Mouse (Mus musculus): ENCODE measurements around the gene Ptpra. TPM values are rescaled to one million over a fixed set of nuclear protein-coding genes. Genes with fewer than 3 reads are reported as not detected.

The Ptpra gene
- 71.9 and 73.9 TPM in 2 replicates for polyA plus RNA-seq (2015; fragmentation: Nextera tagmentation; extraction: Ambion mirVana)

- peak within 1 kb of the TSS; percentile 83 for H3K27ac ChIP-seq
- H3K27me3 ChIP-seq (replicated peaks): no peaks in the 10 kb centered on the region
- peak; percentile 99 for ATAC-seq
- H3K4me1 ChIP-seq (replicated peaks): peaks cover 14% of the 10 kb centered on the region
- WGBS: 0% methylated on average over 50 of the region's 50 CpGs
- H3K36me3 ChIP-seq: no peaks in the 10 kb centered on the region
- H3K4me3 ChIP-seq (replicated peaks): peak within 1 kb of the TSS; percentile 95
- peak within 1 kb of the TSS; percentile 88 for H3K9ac ChIP-seq
- no peaks in the 10 kb centered on the region for H3K9me3 ChIP-seq
- H3K4me2 ChIP-seq (replicated peaks): peak within 1 kb of the TSS; percentile 96
Measured at GRCm38 (mm10) chr2:130449794-130450433, at the start of gene Ptpra. Gene Ptpra (plus strand): TSS chr2:130450278.

DNA sequence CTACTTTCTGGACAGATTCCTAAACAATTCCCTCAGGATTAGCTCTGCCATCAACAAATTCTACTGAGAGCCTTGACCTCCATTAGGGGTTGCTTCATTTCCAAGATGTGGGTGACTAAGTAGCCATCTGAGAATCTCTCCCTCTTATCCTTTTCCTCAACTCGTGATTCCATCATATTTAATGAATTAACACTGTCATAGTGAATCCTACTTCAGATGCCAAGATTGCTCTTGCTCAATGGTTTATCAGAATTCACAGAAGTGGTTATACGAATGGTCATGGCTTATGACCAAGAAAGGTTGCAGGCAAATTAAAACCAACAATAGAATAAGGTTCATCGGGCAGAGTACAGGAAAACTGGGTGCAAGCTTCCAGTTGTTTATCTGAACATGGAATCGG lies 48.2 kb upstream of the Ptpra start:
- H3K4me2 ChIP-seq (replicated peaks): no peak overlapping the region
- H3K4me1 ChIP-seq (replicated peaks): peaks cover 14% of the 10 kb centered on the region; the same call in 1 of the 2 replicates
- WGBS: 77% methylated on average over 4 of the region's 4 CpGs
- H3K27ac ChIP-seq: no peak overlapping the region
- H3K36me3 ChIP-seq: no peaks in the 10 kb centered on the region
- no peak overlapping the region for H3K9ac ChIP-seq
- H3K4me3 ChIP-seq (replicated peaks): no peak overlapping the region
- no peak for ATAC-seq
- 0 out of 2 replicates have a peak, but pooled peaks cover 6% of the 10 kb centered on the region for H3K27me3 ChIP-seq (replicated peaks)
- no peaks in the 10 kb centered on the region for H3K9me3 ChIP-seq

DNA sequence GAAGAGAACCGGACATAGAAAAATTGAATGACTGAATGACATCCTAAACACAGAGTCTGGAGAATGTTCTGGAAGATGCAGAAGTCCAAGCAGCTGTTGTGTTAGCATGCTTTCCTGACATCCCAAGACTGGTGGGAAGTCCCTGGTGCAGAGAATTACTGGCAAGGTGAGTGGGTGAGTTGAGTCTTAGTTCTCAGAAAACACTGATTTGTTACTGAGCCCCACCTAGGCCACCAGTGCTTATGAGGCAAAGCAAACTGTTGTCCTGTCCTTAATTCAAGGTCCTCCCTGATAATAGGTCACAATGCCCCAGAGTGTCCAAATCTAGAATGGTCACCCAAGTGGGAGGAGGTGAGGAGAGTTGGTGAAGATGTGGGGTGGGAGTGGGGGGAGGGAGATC lies 45.1 kb upstream of the Ptpra start, which contains the start of the genes Gm28372 and 1700020A23Rik:
Gene Gm28372, plus strand, starts transcription at position 301 of the 400 bp plus-strand sequence.
Gene 1700020A23Rik, plus strand, starts transcription at position 321 of the 400 bp plus-strand sequence.
- Histone ChIP-seq H3K27ac (no peak within 1 kb of the TSS), H3K27me3 (replicated peaks) (no peaks in the 10 kb centered on the region), H3K4me2 (replicated peaks) (no peak within 1 kb of the TSS), H3K9me3 (no peaks in the 10 kb centered on the region), H3K4me3 (replicated peaks) (no peak within 1 kb of the TSS), H3K4me1 (replicated peaks) (peaks cover 4% of the 10 kb centered on the region; the same call in 1 of the 2 replicates), H3K9ac (no peak within 1 kb of the TSS), H3K36me3 (no peaks in the 10 kb centered on the region)
- 83% methylated on average over 1 of the region's 1 CpGs for WGBS
- no peak for ATAC-seq

- ATAC-seq: no peak
- no peak within 1 kb of the TSS for H3K4me3 ChIP-seq (replicated peaks)
- no peak within 1 kb of the TSS for H3K4me2 ChIP-seq (replicated peaks)
- no peak within 1 kb of the TSS for H3K27ac ChIP-seq
- no peaks in the 10 kb centered on the region for H3K27me3 ChIP-seq (replicated peaks)
- 72% methylated on average over 2 of the region's 2 CpGs for WGBS
- H3K9me3 ChIP-seq: no peaks in the 10 kb centered on the region
- H3K4me1 ChIP-seq (replicated peaks): no peaks in the 10 kb centered on the region; the same call in 1 of the 2 replicates
- H3K36me3 ChIP-seq: no peaks in the 10 kb centered on the region
- H3K9ac ChIP-seq: no peak within 1 kb of the TSS
Measured at GRCm38 (mm10) chr2:130406178-130406577, 43.9 kb upstream of the Ptpra start, which contains the start of gene Tmem239. Gene Tmem239 (plus strand): TSS chr2:130406478.

GRCm38 (mm10) chr2:130408194-130408593 lies 41.9 kb upstream of the Ptpra start:
- H3K27ac ChIP-seq: no peak overlapping the region
- 21% methylated on average over 6 of the region's 6 CpGs for WGBS
- 0 out of 2 replicates have a peak, but pooled peaks have one; percentile 25 for ATAC-seq

GRCm38 (mm10) chr2:130411558-130412495 lies 38.3 kb upstream of the Ptpra start:
- no peak overlapping the region for H3K27ac ChIP-seq
- H3K27me3 ChIP-seq (replicated peaks): no peaks in the 10 kb centered on the region
- no peak overlapping the region for H3K9ac ChIP-seq
- no peaks in the 10 kb centered on the region for H3K36me3 ChIP-seq
- H3K4me2 ChIP-seq (replicated peaks): 0 out of 2 replicates have a peak overlapping the region, but pooled peaks have one; percentile 10
- no peak overlapping the region for H3K4me3 ChIP-seq (replicated peaks)
- no peaks in the 10 kb centered on the region for H3K4me1 ChIP-seq (replicated peaks)
- ATAC-seq: peak; percentile 75
- H3K9me3 ChIP-seq: no peaks in the 10 kb centered on the region
- WGBS: 35% methylated on average over 16 of the region's 16 CpGs

More at GRCm38 (mm10) chr2:130408194-130408593, 41.9 kb upstream of the Ptpra start:
- Histone ChIP-seq H3K27me3 (replicated peaks) (no peaks in the 10 kb centered on the region), H3K4me2 (replicated peaks) (no peak overlapping the region), H3K9ac (no peak overlapping the region), H3K4me3 (replicated peaks) (no peak overlapping the region), H3K36me3 (no peaks in the 10 kb centered on the region), H3K9me3 (no peaks in the 10 kb centered on the region), H3K4me1 (replicated peaks) (no peaks in the 10 kb centered on the region)

- no peaks in the 10 kb centered on the region for H3K27me3 ChIP-seq (replicated peaks)
- H3K4me3 ChIP-seq (replicated peaks): no peak overlapping the region
- H3K9ac ChIP-seq: no peak overlapping the region
- 75% methylated on average over 3 of the region's 3 CpGs for WGBS
- no peak overlapping the region for H3K4me2 ChIP-seq (replicated peaks)
- H3K9me3 ChIP-seq: no peaks in the 10 kb centered on the region
- H3K4me1 ChIP-seq (replicated peaks): no peaks in the 10 kb centered on the region
- ATAC-seq: no peak
- no peaks in the 10 kb centered on the region for H3K36me3 ChIP-seq
- no peak overlapping the region for H3K27ac ChIP-seq
Measured at GRCm38 (mm10) chr2:130412775-130413174, 37.3 kb upstream of the Ptpra start.

- no peak overlapping the region for H3K4me2 ChIP-seq (replicated peaks)
- WGBS: 72% methylated on average over 6 of the region's 6 CpGs
- H3K4me3 ChIP-seq (replicated peaks): no peak overlapping the region
- no peaks in the 10 kb centered on the region for H3K36me3 ChIP-seq
- no peak overlapping the region for H3K27ac ChIP-seq
- no peaks in the 10 kb centered on the region for H3K27me3 ChIP-seq (replicated peaks)
- no peak overlapping the region for H3K9ac ChIP-seq
- ATAC-seq: no peak
- no peaks in the 10 kb centered on the region for H3K4me1 ChIP-seq (replicated peaks)
- no peaks in the 10 kb centered on the region for H3K9me3 ChIP-seq
Measured at GRCm38 (mm10) chr2:130414094-130414856, 35.8 kb upstream of the Ptpra start.

DNA sequence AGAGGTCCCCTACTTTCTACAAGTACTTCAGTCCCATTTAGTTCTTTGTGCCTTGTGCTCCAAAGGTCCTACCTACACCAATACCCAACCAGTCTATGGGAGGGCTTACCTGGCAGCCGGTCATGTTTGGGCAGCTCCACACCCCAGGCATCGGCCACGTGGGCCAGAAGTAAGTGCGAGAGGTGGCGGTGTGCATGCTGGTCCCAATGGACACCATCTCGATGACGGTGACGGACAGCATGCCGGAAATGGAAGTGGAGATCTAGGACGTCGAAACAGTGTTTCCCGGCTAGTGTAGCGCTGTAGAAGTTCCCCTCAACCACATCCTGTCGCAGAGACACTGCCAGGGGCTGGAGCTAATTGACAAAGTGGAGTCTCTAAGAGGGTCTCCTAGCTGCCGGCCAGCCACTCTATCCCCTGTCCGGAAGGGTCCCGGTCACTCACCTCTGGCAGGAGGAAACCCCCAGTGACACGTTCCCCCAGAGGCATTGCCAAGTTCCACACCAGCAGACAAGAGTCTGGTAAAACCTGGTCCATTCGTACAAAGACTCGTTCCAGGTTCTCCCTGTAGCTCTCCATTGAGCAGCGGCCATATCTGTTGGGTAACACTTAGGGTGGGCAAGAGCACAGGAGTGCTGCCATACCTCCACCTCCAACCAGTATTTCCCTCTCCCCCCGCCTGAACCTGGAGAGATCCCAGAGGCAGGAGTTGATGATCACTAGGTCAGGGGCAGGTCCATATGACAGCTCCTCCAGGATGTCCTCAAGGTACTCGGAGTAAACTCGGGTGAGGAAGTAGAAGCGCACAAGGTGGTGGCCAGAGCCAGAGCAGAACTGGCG lies 28.1 kb upstream of the Ptpra start:
- H3K4me3 ChIP-seq (replicated peaks): no peak overlapping the region
- H3K27ac ChIP-seq: no peak overlapping the region
- no peaks in the 10 kb centered on the region for H3K9me3 ChIP-seq
- 97% methylated on average over 26 of the region's 26 CpGs for WGBS
- H3K36me3 ChIP-seq: no peaks in the 10 kb centered on the region; the same call in 1 of the 2 replicates
- no peak overlapping the region for H3K9ac ChIP-seq
- peaks cover 9% of the 10 kb centered on the region; the same call in 1 of the 2 replicates for H3K4me1 ChIP-seq (replicated peaks)
- H3K4me2 ChIP-seq (replicated peaks): no peak overlapping the region
- no peak for ATAC-seq
- no peaks in the 10 kb centered on the region for H3K27me3 ChIP-seq (replicated peaks)

DNA sequence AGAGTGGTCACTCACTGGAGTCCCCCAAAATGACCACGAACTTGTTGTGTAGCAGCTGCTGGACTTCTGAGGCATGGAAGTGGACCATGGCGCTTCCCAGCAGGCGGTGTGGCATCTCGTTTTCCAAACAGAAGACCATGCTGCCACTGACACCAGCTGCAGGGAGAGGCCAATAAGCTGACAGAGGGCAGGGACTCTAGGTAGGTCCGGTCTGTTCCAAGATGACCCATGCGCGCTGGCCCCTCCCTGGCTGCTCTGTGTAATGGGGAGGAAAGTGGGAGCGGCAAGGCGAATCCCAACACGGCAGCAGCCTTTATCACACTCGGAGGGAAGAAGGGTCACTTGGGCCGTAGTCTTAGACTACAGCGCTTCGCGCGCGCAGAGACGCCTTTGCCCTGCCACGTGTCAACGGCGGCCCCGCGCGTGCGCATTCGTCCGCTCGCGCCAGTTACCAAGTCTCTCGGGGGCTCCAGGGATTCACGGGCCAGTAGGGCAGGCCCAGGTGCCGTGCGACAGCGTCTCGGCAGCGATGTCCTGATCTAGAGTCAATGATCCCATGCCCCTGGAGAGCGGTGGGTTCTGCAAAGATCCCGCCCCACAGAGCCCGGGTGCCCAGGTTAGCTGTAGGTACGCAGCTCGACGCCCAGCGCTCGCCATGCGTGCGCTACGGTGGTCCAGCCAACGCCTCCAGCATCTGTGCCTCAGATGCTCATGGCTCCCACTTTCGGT lies 26.5 kb upstream of the Ptpra start:
- H3K9ac ChIP-seq: peak overlapping the region; percentile 89
- peak; percentile 80 for ATAC-seq
- H3K9me3 ChIP-seq: no peaks in the 10 kb centered on the region
- H3K36me3 ChIP-seq: no peaks in the 10 kb centered on the region; the same call in 1 of the 2 replicates
- peaks cover 9% of the 10 kb centered on the region; the same call in 1 of the 2 replicates for H3K4me1 ChIP-seq (replicated peaks)
- WGBS: 15% methylated on average over 49 of the region's 49 CpGs
- no peaks in the 10 kb centered on the region for H3K27me3 ChIP-seq (replicated peaks)
- H3K27ac ChIP-seq: peak overlapping the region; percentile 93
- H3K4me3 ChIP-seq (replicated peaks): peak overlapping the region; percentile 71
- peak overlapping the region; percentile 92 for H3K4me2 ChIP-seq (replicated peaks)
